Mouse (Mus musculus): ENCODE results near the gene Trim3.

The Trim3 gene

DNA sequence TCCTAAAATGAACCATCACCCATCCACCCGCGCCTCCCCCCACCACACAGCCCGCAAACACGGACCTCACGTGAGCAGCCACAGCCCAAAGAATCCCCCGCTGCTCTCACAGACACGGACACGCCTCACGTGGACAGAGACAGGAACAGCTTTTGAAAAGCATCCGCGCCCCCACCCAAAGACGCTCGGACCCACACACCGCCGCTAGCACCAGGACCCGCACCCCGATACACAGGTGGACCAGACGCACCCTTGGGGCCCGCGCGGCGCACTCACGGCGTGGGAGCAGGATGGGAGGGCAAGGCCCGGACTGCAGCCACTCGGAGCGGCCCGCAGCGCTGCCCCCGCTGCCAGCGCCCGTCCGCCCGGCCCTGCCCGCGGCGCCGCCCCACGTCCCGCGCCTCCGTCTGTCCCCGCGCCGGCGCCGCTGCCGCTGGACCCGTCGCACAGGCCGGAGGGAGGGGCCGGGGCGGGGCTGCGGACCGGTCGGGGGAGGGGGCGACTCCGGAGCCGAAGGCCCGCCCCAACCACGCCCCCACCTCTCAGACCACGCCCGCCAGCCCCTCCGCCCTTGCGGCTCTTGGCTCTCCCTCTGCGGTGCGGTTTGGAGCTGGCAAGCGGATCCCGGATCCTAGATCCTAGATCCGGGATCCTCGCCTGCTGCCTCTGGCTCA, at the start of gene Trim3:
Gene Trim3, minus strand, starts transcription at position 445 of the 674 bp plus-strand sequence.
- peak; percentile 92 for DNase-seq

DNA sequence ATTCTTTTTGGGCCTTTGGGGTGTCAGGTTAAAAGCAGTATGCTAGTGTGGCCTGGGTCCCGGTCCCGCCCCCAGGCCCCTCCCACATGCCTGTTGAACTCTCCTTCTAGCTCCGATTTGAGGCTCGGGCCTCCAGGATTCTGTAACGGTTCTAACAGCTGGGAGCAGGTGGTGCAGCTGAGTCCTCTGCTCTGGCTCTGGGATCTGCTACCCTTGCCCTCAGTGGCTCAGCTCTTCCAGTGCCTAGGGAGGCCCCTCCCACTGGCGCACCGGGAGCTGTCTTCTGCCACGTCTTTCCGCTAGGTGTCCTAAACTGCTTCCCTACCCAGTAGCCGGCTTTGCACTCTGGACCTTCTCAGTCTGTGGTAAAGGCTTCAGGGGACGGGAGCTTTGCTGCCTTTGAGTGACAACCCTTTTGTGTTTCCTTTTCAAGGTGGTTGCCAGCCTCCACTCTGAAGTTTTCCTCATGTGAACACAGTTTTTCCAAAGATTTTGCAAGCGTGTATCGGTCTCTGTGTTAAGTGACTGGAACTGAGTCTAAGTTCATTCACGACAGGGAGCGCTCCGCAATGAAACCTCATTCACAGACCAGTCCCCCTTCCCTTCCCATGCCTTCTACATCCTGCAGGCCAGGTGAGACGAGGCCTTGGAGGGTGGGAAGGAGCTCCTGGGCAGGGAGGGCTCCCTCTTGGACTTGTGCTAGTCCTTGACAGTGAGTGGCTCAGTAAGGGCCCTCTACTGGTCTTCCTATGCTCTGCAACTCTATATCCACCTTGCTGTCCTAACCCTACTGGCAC, 17.5 kb upstream of the Trim3 start, which contains the start of gene Dnhd1:
Gene Dnhd1, plus strand, starts transcription at position 189 of the 797 bp plus-strand sequence.
- peak; percentile 90 for DNase-seq

DNA sequence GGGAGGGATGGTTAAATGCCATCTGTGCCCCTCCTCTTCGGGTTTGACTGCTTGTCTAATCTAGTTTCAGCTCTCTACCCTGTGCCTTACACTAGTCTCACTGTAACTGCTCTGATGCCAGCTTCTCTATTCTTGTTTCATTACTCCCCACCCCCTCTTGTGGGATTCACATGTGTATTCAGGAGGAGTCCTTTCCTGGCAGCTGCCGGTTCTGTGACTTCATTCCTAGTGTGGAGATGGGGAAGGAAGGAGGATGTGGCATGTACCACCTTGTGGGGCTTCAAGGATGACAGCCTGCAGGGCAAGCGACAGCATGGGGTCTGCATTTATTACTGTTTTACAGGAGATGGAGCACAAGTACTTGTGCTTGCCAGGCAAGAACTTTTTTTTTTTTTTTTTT, 8.6 kb upstream of the Trim3 start:
- DNase-seq: no peak

- DNase-seq: no peak
These were observed 7.5 kb upstream of the Trim3 start for GRCm38 (mm10) chr7:105640894-105641255.

DNA sequence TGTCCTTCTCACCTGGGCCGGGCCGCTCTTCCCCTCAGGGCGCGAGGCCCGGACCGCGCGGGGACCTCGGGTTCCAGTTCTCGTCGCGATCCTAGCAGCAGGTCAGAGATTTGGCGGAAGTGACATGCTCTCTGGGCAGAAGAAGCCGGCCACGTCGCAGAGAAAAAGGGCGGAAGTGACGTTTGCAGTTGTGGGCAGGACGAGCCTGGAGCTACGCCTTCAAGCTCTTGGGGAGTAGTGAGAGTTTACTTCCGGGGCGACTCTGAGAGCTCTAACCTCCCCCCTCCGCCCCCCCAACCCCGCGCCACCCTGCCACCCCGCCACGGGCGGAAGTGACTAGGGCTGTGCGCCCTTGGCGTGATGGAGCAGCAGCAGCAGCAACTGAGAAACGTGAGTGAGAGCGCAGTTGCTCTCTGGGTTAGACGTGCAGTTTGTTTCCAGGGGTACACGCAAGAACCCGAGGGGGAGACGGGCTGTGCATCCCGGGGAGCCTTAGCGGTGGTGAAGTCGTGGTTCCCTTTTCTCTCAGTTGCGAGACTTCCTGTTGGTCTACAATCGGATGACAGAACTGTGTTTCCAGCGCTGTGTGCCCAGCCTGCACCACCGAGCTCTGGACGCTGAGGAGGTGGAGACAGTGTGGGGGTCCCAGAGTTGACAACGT, 7.0 kb upstream of the Trim3 start, which contains the start of the genes Arfip2 and Gm45799:
Gene Arfip2, minus strand, starts transcription at position 184 of the 661 bp plus-strand sequence.
Gene Gm45799, plus strand, starts transcription at position 320 of the 661 bp plus-strand sequence.
- peak; percentile 99 for DNase-seq

DNA sequence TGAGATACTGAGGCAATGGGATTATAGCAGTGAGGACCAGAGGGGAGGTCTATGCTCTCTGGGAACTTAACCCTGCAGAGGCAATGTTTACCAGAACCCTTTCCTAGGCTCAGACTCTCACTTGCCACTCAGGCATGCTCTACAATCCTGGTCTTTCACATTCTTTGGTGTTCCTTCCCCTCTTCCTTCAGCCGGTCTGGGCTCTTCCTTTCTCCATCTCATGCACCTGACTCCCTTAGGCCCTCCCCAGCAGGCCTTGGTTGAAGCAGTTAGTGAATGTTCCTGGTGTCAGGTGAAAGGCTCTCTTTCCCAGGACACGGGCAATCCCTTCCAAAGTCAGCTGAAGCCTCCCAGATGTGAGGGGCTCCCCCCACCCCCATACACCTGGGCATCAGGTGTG, 6.4 kb upstream of the Trim3 start, which contains the start of gene Timm10b:
Gene Timm10b, plus strand, starts transcription at position 301 of the 400 bp plus-strand sequence.
- no peak for DNase-seq

DNA sequence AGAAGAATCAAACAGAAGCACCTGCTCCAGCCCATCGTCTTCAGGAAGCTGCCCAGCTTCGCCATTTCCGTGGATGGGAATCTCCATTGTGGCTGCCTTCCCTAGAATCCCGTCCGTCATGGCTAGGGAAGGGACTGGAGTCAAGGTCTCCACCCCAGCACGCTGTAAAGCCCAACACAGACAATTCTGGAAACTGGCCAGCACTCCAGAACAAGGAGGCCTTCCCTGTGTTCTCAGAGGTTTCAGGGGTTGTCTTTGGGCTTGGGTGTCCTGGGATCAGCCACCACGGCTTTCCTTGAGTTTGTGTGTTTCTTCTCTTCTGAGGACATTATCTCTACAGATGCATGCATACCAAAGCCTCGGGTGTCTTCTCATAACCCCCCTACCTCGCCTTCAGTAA, 5.9 kb upstream of the Trim3 start:
- DNase-seq: no peak

- DNase-seq: no peak
These were observed 5.4 kb upstream of the Trim3 start for GRCm38 (mm10) chr7:105638776-105639175.

DNA sequence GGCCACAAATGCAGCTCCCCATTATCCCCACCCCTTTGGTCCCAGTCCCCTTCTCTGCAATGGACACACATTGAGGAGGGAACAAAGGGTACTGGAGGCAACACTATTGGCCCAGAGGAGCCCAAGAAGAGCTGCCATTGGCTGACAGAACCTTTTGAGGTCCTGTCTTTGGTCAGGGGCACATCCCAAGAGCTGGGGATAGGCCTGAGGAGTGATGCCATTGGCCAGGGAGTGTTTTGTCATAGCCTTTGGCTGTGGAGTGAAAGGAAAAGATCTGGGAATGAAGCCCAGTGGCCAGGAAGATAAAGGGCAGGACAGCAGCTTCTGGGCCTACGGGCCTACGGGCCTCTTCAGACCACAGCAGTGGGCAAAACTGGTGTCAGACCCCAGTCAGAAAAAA, 2.4 kb upstream of the Trim3 start:
- DNase-seq: no peak

GRCm38 (mm10) chr7:105634272-105634920, 1.0 kb upstream of the Trim3 start:
- DNase-seq: no peak

DNA sequence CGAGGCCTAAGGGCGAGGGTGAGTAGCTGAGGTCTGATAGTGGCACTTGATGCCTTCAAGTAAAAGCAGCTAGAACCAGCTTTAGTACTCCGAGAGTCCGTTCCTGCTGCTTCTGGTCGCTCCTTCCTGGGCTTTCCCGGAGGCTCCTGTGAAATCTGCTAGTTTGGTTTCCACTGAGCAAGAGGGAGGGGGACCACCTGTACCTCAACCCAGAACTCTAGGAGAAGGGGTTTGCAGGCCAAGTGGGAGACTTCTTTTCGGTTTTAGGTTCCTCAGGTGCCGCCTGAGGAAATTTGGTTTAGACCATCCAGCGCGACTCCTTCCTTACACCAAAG, 397 bp upstream of the Trim3 start:
- no peak for DNase-seq

DNA sequence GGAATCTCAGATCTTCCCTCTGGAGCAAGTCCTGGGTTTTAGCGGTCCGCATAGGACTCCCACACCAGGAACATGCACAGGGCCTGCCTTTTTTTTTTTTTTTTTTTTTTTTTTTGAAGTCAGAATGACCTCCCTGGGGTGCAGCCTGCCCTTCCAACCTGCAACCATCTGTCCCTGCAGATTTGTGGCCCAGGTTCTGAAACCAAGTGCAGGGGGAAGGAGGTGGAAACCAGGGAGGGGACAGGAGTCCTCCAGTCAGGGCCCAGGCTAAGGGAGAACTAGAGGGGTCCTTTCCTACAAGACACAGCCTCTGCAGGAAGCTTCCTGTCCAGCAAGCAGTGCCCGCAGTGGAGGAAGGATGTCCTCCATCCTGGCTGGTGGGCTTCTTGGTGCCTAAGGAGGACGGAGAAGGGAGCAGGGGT, 809 bp downstream of the Trim3 start:
- DNase-seq: no peak

GRCm38 (mm10) chr7:105628633-105629032, 4.7 kb downstream of the Trim3 start:
- DNase-seq: peak; percentile 91

GRCm38 (mm10) chr7:105625397-105625796, 8.0 kb downstream of the Trim3 start:
- peak; percentile 75 for DNase-seq

DNA sequence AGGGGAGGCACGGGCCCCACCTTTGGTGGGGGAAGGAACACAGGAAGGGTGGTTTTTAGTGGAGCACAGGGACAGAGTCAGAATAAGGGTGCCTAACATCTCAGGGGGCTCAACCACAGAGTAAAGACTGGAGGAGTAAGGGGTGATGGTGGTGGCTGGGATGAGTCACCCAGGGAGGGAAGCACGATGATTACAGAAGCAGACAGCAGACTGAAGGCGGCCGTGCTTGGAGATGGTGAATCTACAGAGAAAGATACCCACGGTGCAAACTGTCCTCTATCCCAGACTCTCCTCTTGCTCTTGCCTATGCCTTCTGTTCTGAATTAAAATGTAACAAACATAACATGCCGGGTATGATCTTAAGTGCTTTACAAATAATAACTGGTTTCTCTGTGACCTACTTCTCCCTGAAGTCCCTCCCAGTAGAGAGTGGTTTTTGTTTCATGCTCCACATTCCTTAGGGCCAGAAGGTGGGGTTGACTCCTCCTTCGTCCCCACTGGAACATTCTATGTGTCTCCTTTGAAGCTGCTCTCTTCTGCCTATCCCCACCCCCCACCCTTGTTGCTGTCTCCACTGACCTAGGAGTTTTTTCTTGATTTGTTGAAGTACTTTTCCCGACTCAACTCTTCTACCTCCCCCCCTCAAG, 11.6 kb downstream of the Trim3 start:
- DNase-seq: peak; percentile 60

- peak; percentile 68 for DNase-seq
These were observed 12.3 kb downstream of the Trim3 start for GRCm38 (mm10) chr7:105621053-105621452.

DNA sequence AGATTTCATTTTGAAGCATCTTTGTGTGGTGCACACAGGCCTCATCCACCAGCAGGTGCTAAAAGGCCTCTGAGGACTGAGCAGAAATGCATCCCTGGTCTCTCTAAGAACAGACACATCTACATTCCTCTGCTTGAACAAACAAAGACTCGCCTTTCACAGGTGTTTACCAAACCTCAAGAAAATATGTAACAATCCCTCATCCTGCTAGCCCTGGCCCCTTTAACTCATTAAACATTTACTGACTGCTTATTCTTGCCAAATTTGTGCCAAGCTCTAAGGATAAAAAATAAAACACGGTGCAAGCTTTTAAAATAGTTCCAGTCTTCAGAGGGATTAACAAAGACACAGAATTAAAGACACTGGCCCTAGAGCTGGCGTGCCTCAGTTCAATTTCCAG, 13.7 kb downstream of the Trim3 start:
- no peak for DNase-seq

GRCm38 (mm10) chr7:105617810-105618209, 15.6 kb downstream of the Trim3 start:
- DNase-seq: no peak

DNA sequence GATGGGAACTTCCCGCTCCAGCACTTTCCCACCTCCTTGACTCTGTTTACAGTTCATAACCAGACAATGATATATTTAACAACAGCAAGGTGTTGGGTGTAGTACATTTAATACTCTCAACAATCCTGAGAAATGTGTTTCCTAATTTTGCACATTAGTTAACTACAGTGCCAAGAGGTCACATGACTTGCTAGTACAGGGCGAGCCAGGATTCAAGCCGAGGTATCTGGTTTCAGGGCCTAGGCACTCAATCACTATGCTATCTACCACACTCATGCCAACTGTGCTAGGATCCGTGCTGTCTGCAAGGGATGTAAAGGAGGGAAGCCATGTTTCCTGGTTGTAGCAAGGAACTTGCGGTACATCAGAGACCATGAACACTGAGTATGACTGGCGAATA, 16.8 kb downstream of the Trim3 start:
- peak; percentile 56 for DNase-seq

DNA sequence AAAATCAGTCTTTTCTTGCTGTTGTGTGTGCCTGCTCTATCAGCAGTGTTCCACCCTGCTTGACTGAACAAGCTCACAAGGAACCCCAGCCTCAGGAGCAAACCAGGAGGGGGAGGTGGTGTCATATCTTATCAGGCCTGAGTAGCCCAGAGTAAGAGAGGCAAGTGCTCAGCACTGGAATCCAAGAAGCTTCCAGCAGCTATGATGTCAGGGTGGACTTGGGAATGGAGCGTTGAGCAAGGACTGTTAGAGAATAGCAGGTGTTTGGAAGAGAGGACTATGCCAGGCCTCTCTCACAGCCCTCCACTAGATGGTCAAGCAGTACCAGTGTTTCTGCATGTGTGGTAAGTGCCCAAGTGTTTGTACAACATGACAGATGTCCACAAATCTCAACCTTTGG, 17.7 kb downstream of the Trim3 start:
- peak; percentile 30 for DNase-seq

- DNase-seq: no peak
These were observed 19.0 kb downstream of the Trim3 start for GRCm38 (mm10) chr7:105614400-105614799.

DNA sequence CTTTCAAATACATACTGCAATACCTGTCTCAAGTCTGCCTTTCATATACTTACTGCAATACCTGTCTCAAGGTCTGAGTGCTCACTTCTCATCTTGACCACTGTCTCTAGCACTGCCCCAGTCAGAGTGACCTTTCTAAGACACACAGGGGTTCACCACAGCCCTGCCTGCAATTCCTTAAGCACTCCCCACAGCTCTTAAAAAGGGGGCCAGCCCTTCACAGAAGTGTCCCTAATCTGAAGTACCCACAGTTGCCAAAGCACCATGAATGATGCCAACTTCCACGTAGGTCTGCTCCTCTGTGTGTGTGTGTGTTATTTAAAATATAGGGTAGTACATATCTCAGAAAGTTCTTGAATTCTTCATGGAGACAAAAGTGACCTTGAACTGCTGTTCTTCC, 21.6 kb downstream of the Trim3 start:
- DNase-seq: peak; percentile 48

- no peak for DNase-seq
These were observed 24.9 kb downstream of the Trim3 start for GRCm38 (mm10) chr7:105608467-105608866.
